Mouse (Mus musculus) C3H10T1/2 (cell line): Measurements from ENCODE around the gene Wdr41. TPM values are rescaled to one million over a fixed set of nuclear protein-coding genes. Genes with fewer than 3 reads are reported as not detected.

Source experiments
- polyA plus RNA-seq, 2 experiments: library from polyadenylated mRNA; unstranded; fragments of >200 nt; fragmentation: generic; extraction: Trizol; gene quantifications; one replicate each; pipeline ENCODE4 v1.2.1; 2012; ENCODE audit warnings: missing spikeins in 2 of 2

Gene Wdr41
- polyA plus RNA-seq, result 10 to 100 TPM in 1 of 2 experiments, 1 to 10 TPM in 1; 3.2 to 17.0 TPM

GRCm38 (mm10) chr13:94976219-94977186 is at the start of gene Wdr41:
Gene Wdr41, plus strand, starts transcription at chr13:94976344.

Other genes with a start within 250 kb of the Wdr41 start
- 100 to 1,000 TPM; 199 to 439 TPM for gene Tbca, start 187.4 kb upstream of the Wdr41 start, polyA plus RNA-seq
- under 1 TPM in 1 of 2 experiments, not detected in 1; 0.01 TPM for gene Otp, start 100.7 kb upstream of the Wdr41 start, polyA plus RNA-seq